Mouse (Mus musculus) ES-E14 (cell line): ENCODE measurements at regions not wholly inside any gene's neighbourhood (a gene's known extent, or its start where the extent isn't known, plus 50 kb on each side); places are given as distances from the start of the nearest gene placed in this dataset.

Experiments used
- CHD2 ChIP-seq: IDR thresholded peaks from 2 replicates; pipeline ENCODE4 v1.6.1; 2014; ENCODE audit warnings: mild to moderate bottlenecking, low read depth, low read length, inconsistent platforms
- ZNF384 ChIP-seq: IDR thresholded peaks from 2 replicates; pipeline ENCODE4 v1.6.1; 2012; ENCODE audit warnings: low read depth, low read length, inconsistent platforms

GRCm38 (mm10) chr4:54588704-54589103 is 356.1 kb upstream of the Zfp462 start:
- TF ChIP-seq CHD2 (no peak), ZNF384 (no peak)
